ENCODE assay signal across 12 mouse cellular contexts in genomic region chr15:61415626-61416025, GRCm38 (mm10).
DNase-seq lines count a peak whose midpoint lies in the region; ATAC-seq lines count a peak whose summit lies in the region.
"Had no signal": no experiment of that assay in that cellular context is flagged by ENCODE, and none has a peak within 500 bp of the region (broad histone marks: within the 10 kb centered on the region; RNA-seq: fewer than 3 reads in every experiment).

No protein-coding gene starts in this region.

- no peaks in the 10 kb centered on the region for H3K9me3 ChIP-seq in forebrain, embryonic 13.5 days (replicated peaks)
- H3K9me3 ChIP-seq in midbrain, embryonic 13.5 days, result no peaks in the 10 kb centered on the region
- H3K9me3 ChIP-seq: hindbrain, embryonic 13.5 days; liver, embryonic 15.5 days had no signal

- WGBS in forebrain, embryonic 13.5 days, result 68% methylated on average over 1 of the region's 1 CpGs
- WGBS in midbrain, embryonic 13.5 days, result 70% methylated on average over 1 of the region's 1 CpGs

- no peak overlapping the region for H3K9ac ChIP-seq in forebrain, embryonic 13.5 days
- no peak overlapping the region for H3K9ac ChIP-seq in midbrain, embryonic 13.5 days (replicated peaks)
- H3K9ac ChIP-seq: hindbrain, embryonic 13.5 days; liver, embryonic 15.5 days had no signal

- H3K27me3 ChIP-seq in forebrain, embryonic 13.5 days, result no peaks in the 10 kb centered on the region
- H3K27me3 ChIP-seq in midbrain, embryonic 13.5 days, result no peaks in the 10 kb centered on the region
- H3K27me3 ChIP-seq: hindbrain, embryonic 13.5 days; liver, embryonic 15.5 days had no signal

- no peak overlapping the region for H3K4me2 ChIP-seq in forebrain, embryonic 13.5 days
- no peak overlapping the region for H3K4me2 ChIP-seq in midbrain, embryonic 13.5 days (replicated peaks)
- H3K4me2 ChIP-seq: hindbrain, embryonic 13.5 days; liver, embryonic 15.5 days had no signal

- H3K36me3 ChIP-seq in forebrain, embryonic 13.5 days (ENCODE audit: poor library complexity, severe bottlenecking), result no peaks in the 10 kb centered on the region
- H3K36me3 ChIP-seq in midbrain, embryonic 13.5 days, result no peaks in the 10 kb centered on the region
- H3K36me3 ChIP-seq: hindbrain, embryonic 13.5 days; liver, embryonic 15.5 days had no signal

- ATAC-seq in forebrain, embryonic 13.5 days, result no peak
- ATAC-seq in midbrain, embryonic 13.5 days, result no peak

- peak; percentile 21 for DNase-seq in heart, postnatal 4 days
- DNase-seq in heart, adult 11 months, result no peak
- DNase-seq in B cell, adult 2 months, result peak; percentile 61 to 65
- peak; percentile 45 for DNase-seq in NIH3T3 (ENCODE audit: low read depth)
- peak; percentile 69 for DNase-seq in lung, postnatal 36 days
- DNase-seq in cerebellum, postnatal 4 days (ENCODE audit: low spot score in 2 of 2), result no peak
- DNase-seq: gastrocnemius, postnatal 10 days had no signal

- no peak overlapping the region for H3K27ac ChIP-seq in forebrain, embryonic 13.5 days
- H3K27ac ChIP-seq in midbrain, embryonic 13.5 days, result no peak overlapping the region
- H3K27ac ChIP-seq: hindbrain, embryonic 13.5 days; liver, embryonic 15.5 days had no signal

- no peak overlapping the region for H3K4me3 ChIP-seq in forebrain, embryonic 13.5 days
- no peak overlapping the region for H3K4me3 ChIP-seq in midbrain, embryonic 13.5 days (replicated peaks)
- H3K4me3 ChIP-seq: hindbrain, embryonic 13.5 days; liver, embryonic 15.5 days; myocyte had no signal

- H3K4me1 ChIP-seq in forebrain, embryonic 13.5 days, result no peaks in the 10 kb centered on the region
- H3K4me1 ChIP-seq in midbrain, embryonic 13.5 days (replicated peaks), result no peaks in the 10 kb centered on the region
- H3K4me1 ChIP-seq: hindbrain, embryonic 13.5 days; liver, embryonic 15.5 days had no signal

Comparison
In these comparisons a context has a peak if more than half of its experiments do, and no peak if none do; other contexts are left out.
1. DNase-seq: peak in heart, postnatal 4 days (single experiment), B cell, adult 2 months (2 of 2), NIH3T3 (single experiment) and lung, postnatal 36 days (single experiment); none in heart, adult 11 months (single experiment) and cerebellum, postnatal 4 days (0 of 2).